Mouse (Mus musculus): ENCODE data around the gene 4930444G20Rik. TPM values are rescaled to one million over a fixed set of nuclear protein-coding genes. Genes with fewer than 3 reads are reported as not detected.
"Not testable (repeated sequence)": the region's sequence is repeated elsewhere in the genome, so short reads cannot be mapped to it uniquely, and the experiment has no call there.

The 4930444G20Rik gene
- total RNA-seq (2022) = not detected

DNA sequence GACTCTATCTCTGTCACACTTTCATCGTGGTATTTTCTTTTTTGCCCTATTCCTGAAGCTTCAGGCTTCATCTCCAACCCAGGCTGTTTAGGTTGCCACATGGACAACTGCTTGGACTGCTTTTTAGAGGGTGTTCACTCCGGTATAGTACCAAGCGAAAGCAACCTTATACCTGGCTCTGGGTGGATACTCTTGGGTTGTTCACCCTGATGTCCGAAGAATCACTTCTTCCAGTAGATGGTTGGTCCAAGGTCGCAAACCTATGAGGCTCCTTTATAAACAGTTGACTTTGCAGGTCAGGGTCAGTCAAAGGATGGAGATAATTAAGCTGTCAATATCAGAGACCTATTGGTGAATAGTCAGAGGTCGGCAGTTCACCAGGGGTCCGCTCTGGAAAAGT is at the start of gene 4930444G20Rik:
4930444G20Rik (minus strand) TSS at position 101 of the 400 bp plus-strand sequence.
- not testable (repeated sequence) for DNase-seq (ENCODE audit: low spot score in 2 of 2)

DNA sequence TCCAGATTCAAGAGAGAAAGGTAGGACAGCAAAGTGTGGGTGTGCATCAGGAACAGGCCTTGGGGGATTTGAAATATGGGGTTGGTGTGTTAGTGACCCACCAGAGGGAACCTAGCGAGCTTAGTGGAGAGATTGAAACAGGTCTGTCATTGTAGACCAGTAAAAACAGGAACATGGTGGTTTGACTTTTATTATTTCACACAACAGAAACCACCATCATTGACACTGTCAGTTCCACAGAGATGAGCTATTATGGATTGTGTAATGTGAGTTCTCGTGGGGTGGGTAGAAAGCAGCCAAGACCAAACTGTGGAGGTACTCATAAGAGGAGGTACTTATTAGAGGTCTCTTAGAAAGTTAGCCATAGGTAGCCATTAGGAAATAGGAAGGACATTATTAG is 6.7 kb upstream of the 4930444G20Rik start:
- DNase-seq (ENCODE audit: low spot score in 2 of 2) = no peak

DNA sequence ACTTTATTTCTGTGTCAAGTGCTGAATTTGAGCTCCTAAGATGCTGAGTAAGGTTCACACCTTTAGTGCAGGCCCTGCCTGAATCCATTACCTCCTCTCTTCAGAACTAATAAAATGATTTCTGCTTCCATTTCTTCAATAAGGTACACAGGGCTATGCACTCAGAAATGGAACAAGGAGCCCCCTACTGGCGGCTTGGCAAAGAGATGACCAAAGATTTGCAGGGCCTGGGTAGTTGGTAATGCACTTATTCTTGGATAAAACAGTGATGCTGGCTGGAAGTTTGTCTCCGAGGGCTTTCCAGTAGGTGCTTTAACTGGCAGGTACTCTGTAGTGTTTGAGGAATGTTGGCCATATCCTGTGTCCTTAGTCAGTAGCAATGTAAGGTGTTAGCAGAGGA is 4.9 kb upstream of the 4930444G20Rik start:
- no peak for DNase-seq (ENCODE audit: low spot score in 2 of 2)

DNA sequence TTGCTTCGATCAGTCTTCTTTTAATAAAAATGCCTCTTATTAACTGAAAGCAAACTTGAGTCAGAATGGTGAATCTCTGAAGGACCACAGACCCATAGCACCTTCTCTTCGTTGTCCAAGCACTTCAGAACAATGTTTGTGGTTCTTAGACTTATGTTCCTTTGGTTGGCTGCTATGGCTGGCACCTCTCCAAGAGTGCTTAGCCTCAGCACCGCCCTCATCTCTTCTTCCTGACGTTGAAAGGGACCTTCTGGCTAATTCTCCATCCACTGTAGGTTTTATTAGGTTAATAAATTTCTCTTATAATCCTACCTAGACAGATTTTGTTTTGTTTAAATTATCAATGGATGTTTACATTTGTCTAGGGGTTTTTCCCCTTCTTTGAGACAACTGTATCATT is 2.7 kb upstream of the 4930444G20Rik start:
- DNase-seq (ENCODE audit: low spot score in 2 of 2) = no peak

DNA sequence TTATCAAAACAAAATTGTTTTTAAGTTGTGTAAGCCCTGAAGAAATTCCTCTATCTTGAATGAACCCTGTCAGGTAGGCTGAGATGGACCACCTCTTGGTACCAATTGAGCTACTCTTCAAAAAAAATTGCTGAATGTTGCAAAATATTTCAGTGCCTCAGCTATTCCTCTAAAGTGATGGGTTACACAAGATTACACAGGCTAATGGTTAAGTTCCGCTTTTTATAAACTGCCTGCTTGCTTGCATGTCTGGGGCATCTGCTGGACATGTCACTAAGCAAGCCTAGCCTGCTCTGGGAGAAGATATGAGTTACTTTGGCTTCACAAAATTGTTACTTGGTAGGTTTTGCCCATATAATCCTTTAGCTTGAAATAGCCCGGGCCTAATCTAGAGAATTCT is 2.3 kb upstream of the 4930444G20Rik start:
- DNase-seq (ENCODE audit: low spot score in 2 of 2) = no peak

DNA sequence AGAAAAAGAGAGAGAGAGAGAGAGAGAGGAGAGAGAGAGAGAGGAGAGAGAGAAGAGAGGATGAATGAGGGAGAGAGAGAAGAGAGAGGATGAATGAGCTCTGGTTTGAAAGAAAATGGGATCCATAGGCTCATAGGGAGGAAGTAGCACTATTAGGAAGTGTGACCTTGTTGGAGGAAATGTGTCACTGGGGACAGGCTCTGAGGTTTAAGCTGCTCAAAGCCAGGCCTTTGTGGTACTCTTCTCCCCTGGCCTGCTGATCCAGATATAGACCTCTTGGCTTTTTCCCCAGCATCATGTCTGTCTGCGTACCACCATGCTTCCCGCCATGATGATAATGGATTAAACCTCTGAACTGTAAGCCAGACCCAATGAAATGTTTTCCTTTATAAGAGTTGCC is 8.5 kb downstream of the 4930444G20Rik start:
- no peak for DNase-seq (ENCODE audit: low spot score in 2 of 2)

DNA sequence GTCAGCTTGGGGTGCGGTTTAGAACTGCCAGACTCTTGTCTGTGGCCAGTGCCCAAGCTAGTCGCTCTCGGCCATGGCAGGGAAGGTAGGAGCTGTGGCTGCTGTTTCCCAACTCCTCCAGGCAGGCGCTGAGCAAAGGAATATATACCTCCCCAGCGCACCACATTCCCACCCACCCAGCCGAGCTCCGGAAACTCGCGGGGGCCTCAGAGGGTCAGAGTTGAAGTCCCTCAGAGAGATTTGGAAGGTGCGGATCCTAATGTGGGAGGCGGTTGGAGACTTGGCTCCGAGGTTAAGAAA is 8.9 kb downstream of the 4930444G20Rik start:
- no peak for DNase-seq (ENCODE audit: low spot score in 2 of 2)

DNA sequence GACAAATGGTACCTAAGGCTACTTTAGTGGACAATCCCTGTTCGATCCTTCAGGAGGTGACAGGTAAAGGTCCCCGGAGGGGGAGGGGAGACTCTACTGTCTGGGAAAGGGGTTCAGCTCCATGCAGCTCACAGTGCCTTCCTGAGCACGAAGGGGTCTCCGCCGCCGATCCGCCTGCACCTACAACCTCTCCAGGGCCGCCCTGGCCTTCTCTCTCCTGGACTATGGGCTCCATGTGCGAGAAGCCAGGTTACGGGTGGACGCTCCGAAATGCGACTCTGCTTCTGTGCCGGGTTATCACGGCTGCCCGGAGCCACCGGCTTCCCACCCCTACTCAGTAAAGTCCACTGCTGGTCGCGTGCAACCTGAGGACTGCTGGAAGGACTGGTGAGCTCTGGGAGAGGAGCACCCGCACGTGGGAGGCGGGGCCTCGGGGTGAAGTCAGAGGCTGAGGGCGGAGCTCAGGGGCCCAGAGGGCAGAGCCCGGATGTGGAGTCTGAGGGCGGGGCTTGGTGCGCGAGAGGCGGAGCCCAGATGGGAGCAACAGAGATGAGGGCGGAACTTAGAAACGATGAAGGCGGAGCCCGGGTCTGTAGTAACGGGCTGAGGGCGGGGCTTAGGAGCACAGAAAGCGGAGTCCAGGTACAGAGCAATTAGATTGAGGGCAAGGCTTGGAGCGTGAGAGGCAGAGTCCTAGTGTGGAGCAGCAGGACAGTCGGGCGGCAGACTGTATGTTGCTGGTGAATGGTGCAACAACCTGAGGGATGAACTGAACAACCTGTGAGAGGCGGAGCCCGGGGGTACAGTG is 9.5 kb downstream of the 4930444G20Rik start:
- DNase-seq (ENCODE audit: low spot score in 2 of 2) = peak; percentile 88 to 91

DNA sequence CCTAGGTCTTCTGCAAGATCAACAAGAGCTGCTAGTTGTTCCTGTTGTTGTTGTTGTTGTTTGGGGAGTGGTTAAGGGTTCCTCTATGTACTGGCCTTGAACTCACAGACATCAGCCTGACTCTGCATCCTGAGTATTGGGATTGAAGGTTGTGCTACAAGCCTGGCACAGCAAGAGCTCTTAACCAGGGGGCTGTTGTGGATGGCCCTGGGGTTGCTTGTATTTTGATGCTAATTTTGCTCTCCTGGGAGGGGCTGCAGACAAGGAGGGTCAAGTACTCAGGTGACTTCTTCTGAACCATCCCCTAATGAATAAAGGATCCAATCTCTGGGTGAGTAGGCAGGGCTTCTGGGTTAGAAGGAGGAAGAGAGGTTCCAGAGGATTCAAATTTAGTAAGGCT is 12.6 kb downstream of the 4930444G20Rik start:
- DNase-seq (ENCODE audit: low spot score in 2 of 2) = no peak

DNA sequence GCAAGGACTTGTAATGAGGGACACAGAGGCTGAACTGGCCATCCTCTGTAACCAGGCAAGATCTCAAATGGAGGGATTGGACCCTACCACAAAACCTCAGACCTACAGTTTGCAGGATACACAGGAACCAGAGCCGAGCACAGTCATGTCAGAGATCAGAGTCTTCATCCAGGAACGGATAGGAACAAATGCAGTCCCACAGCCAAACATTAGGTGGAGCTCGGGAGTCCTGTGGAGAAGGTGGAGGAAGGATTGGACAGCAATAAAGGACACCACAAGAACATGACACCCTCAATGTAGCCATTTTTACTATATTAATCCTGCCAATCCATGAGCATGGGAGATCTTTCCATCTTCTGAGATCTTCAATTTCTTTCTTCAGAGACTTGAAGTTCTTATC is 31.6 kb downstream of the 4930444G20Rik start:
- peak; percentile 22 to 58 for DNase-seq (ENCODE audit: low spot score in 2 of 2)

DNA sequence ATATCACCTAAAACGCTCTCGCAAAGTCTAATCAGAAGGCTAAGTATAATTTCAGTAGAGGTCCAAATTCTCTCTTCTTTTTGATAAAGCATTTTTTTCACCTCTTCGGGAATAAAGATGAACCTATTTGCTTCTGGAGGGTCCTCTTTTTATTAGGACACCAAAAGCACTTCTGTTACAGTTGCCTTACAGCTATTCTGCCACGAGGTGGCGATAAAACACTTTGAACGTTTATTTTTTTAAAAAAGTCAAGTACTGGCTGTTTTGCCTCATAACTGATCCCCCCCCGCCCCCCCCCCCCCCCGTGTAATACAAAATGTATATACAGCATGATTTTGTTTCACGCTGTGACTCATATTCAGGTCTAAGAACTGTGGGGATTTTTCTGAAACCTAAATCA is 33.6 kb downstream of the 4930444G20Rik start:
- DNase-seq (ENCODE audit: low spot score in 2 of 2) = no peak

DNA sequence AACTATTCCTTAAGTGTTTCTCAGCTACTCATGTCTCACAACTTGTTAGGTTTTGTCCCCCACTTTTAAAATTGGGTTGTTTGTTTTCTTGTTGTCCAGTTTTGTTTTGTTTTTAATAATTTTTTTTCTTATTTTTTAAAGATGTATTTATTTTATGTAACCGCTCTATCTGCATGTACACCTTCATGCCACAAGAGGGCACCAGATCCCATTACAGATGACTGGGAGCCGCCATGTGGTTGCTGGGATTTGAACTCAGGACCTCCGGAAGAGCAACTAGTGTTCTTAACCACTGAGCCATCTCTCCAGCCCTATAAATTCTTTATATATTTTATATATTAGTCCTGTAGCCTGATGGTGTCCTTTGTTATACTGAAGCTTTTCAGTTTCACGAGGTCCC is 49.3 kb downstream of the 4930444G20Rik start:
- no peak for DNase-seq (ENCODE audit: low spot score in 2 of 2)

DNA sequence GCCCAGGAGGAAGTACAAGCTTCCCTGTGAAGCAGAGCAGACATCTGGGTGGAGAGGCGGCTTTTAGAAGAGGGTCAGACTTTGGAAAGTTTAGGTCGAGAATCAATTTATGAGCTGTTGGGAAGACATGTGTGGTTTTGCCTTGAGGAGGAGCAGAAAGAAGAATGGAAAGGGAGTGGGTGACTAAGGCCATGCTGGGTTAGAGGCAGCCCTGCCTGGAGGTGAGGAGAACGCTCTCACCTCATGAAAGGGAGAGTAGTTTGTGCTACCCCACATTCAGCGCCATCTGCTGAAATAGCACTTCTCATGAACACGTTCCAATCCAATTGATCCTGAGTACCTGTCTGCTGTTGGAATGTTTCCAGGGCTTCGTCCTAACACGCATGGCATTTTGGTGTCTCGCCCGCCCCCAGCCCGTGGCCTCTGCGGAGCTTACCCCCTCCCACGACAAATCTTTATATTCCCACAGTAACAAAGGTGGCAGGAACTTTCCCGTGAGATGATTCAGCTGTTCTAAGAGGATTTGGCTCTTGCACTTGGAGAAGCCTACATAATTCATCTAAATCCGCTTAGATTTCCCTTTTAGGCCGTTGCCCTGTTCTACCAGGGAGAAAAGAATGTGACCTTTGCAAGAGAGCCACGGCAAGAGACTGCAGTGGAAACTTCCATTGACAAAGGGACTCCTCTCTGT is 50.3 kb downstream of the 4930444G20Rik start:
- DNase-seq (ENCODE audit: low spot score in 2 of 2) = no peak

Other genes with a start within 250 kb of the 4930444G20Rik start
- 100 to 1,000 TPM in 3 of 4 experiments, 10 to 100 TPM in 1; 75.5 to 160 (median 130) TPM for gene Sgk1, start 185.9 kb downstream of the 4930444G20Rik start, total RNA-seq (2022)
- 1 to 10 TPM in 1 of 4 experiments, under 1 TPM in 2, not detected in 1; 0.57 to 2.1 (median 0.61) TPM for gene E030030I06Rik, start 81.2 kb upstream of the 4930444G20Rik start, total RNA-seq (2022)
- not detected for gene Raet1e, start 90.5 kb upstream of the 4930444G20Rik start, total RNA-seq (2022)
- gene H60b, start 90.5 kb upstream of the 4930444G20Rik start, total RNA-seq (2022) = not detected